Mouse (Mus musculus): ENCODE results near the gene Plxnc1.

- TF ChIP-seq CTCF (IDR thresholded peaks at IDR 0.05; ENCODE audit: low read depth) (no peak), EP300 (IDR thresholded peaks at IDR 0.05; ENCODE audit: low read depth) (no peak)
These were observed 26.6 kb downstream of the Plxnc1 start for GRCm38 (mm10) chr10:94917990-94918389.

Data from heart, postnatal 0 days (tissue).